Mouse (Mus musculus): ENCODE data around the gene Epha1. TPM values are rescaled to one million over a fixed set of nuclear protein-coding genes. Genes with fewer than 3 reads are reported as not detected.

Epha1 gene
- total and polyA plus RNA-seq, 2 experiments from 2014 or later, result 0.33 TPM; not detected in 1

GRCm38 (mm10) chr6:42356913-42357312, 16.2 kb downstream of the Epha1 start:
- Histone ChIP-seq H3K27me3 (ENCODE audit: control insufficient read depth, insufficient read depth, low read length) (no peaks in the 10 kb centered on the region), H3K9ac (replicated peaks; ENCODE audit: low read depth, low read length) (no peak overlapping the region), H3K4me3 (ENCODE audit: low read depth, low read length) (no peak overlapping the region), H3K36me3 (replicated peaks; ENCODE audit: control insufficient read depth, insufficient read depth, low read length) (peaks cover 73% of the 10 kb centered on the region), H3K9me3 (replicated peaks; ENCODE audit: control insufficient read depth, low read length) (no peaks in the 10 kb centered on the region), H3K4me1 (ENCODE audit: control insufficient read depth, insufficient read depth) (peaks cover 71% of the 10 kb centered on the region), H3K27ac (ENCODE audit: low read depth) (no peak overlapping the region), H3K4me2 (ENCODE audit: low read depth, low read length) (no peak overlapping the region)
- DNase-seq (ENCODE audit: low spot score) (no peak), ATAC-seq (ENCODE audit: insufficient read depth, low read depth) (no peak)
- no peak for TF ChIP-seq EP300 (IDR thresholded peaks at IDR 0.05; ENCODE audit: low read depth)
- no peak for TF ChIP-seq CTCF (IDR thresholded peaks at IDR 0.05; ENCODE audit: low read depth)
- 79% methylated on average over 5 of the region's 5 CpGs for WGBS

GRCm38 (mm10) chr6:42355794-42356600, 17.1 kb downstream of the Epha1 start:
- H3K9me3 ChIP-seq (replicated peaks; ENCODE audit: control insufficient read depth, low read length), result no peaks in the 10 kb centered on the region
- H3K9ac ChIP-seq (replicated peaks; ENCODE audit: low read depth, low read length), result no peak overlapping the region
- H3K27me3 ChIP-seq (ENCODE audit: control insufficient read depth, insufficient read depth, low read length), result no peaks in the 10 kb centered on the region
- no peak for TF ChIP-seq EP300 (IDR thresholded peaks at IDR 0.05; ENCODE audit: low read depth)
- TF ChIP-seq CTCF (IDR thresholded peaks at IDR 0.05; ENCODE audit: low read depth), result no peak
- no peak for DNase-seq (ENCODE audit: low spot score)
- no peak overlapping the region for H3K4me3 ChIP-seq (ENCODE audit: low read depth, low read length)
- no peak overlapping the region for H3K4me2 ChIP-seq (ENCODE audit: low read depth, low read length)
- WGBS, result 85% methylated on average over 13 of the region's 13 CpGs
- peaks cover 72% of the 10 kb centered on the region for H3K36me3 ChIP-seq (replicated peaks; ENCODE audit: control insufficient read depth, insufficient read depth, low read length)
- peaks cover 71% of the 10 kb centered on the region for H3K4me1 ChIP-seq (ENCODE audit: control insufficient read depth, insufficient read depth)
- no peak overlapping the region for H3K27ac ChIP-seq (ENCODE audit: low read depth)
- ATAC-seq (ENCODE audit: insufficient read depth, low read depth), result no peak

GRCm38 (mm10) chr6:42355366-42355765, 17.7 kb downstream of the Epha1 start:
- peaks cover 66% of the 10 kb centered on the region for H3K36me3 ChIP-seq (replicated peaks; ENCODE audit: control insufficient read depth, insufficient read depth, low read length)

GRCm38 (mm10) chr6:42354076-42355019, 18.7 kb downstream of the Epha1 start:
- Histone ChIP-seq H3K36me3 (replicated peaks; ENCODE audit: control insufficient read depth, insufficient read depth, low read length) (peaks cover 56% of the 10 kb centered on the region), H3K4me2 (ENCODE audit: low read depth, low read length) (peak overlapping the region; percentile 92), H3K9ac (replicated peaks; ENCODE audit: low read depth, low read length) (no peak overlapping the region; the same call in 1 of the 2 replicates), H3K4me1 (ENCODE audit: control insufficient read depth, insufficient read depth) (peaks cover 62% of the 10 kb centered on the region), H3K9me3 (replicated peaks; ENCODE audit: control insufficient read depth, low read length) (no peaks in the 10 kb centered on the region), H3K4me3 (ENCODE audit: low read depth, low read length) (peak overlapping the region; percentile 93; the same call in 1 of the 2 replicates), H3K27me3 (ENCODE audit: control insufficient read depth, insufficient read depth, low read length) (no peaks in the 10 kb centered on the region), H3K27ac (ENCODE audit: low read depth) (peak overlapping the region; percentile 97)
- no peak for TF ChIP-seq CTCF (IDR thresholded peaks at IDR 0.05; ENCODE audit: low read depth)
- TF ChIP-seq EP300 (IDR thresholded peaks at IDR 0.05; ENCODE audit: low read depth), result no peak
- 16% methylated on average over 11 of the region's 11 CpGs for WGBS
- DNase-seq (ENCODE audit: low spot score) (peak; percentile 60), ATAC-seq (ENCODE audit: insufficient read depth, low read depth) (no peak)

More at GRCm38 (mm10) chr6:42355366-42355765, 17.7 kb downstream of the Epha1 start:
- H3K27ac ChIP-seq (ENCODE audit: low read depth), result no peak overlapping the region
- peaks cover 72% of the 10 kb centered on the region for H3K4me1 ChIP-seq (ENCODE audit: control insufficient read depth, insufficient read depth)
- H3K4me3 ChIP-seq (ENCODE audit: low read depth, low read length), result no peak overlapping the region
- no peak overlapping the region for H3K4me2 ChIP-seq (ENCODE audit: low read depth, low read length)
- WGBS, result 90% methylated on average over 6 of the region's 6 CpGs
- H3K27me3 ChIP-seq (ENCODE audit: control insufficient read depth, insufficient read depth, low read length), result no peaks in the 10 kb centered on the region
- DNase-seq (ENCODE audit: low spot score), result no peak
- no peak for TF ChIP-seq EP300 (IDR thresholded peaks at IDR 0.05; ENCODE audit: low read depth)
- TF ChIP-seq CTCF (IDR thresholded peaks at IDR 0.05; ENCODE audit: low read depth), result no peak
- H3K9me3 ChIP-seq (replicated peaks; ENCODE audit: control insufficient read depth, low read length), result no peaks in the 10 kb centered on the region
- ATAC-seq (ENCODE audit: insufficient read depth, low read depth), result no peak
- H3K9ac ChIP-seq (replicated peaks; ENCODE audit: low read depth, low read length), result no peak overlapping the region

GRCm38 (mm10) chr6:42353180-42353579, 19.9 kb downstream of the Epha1 start:
- peaks cover 54% of the 10 kb centered on the region for H3K4me1 ChIP-seq (ENCODE audit: control insufficient read depth, insufficient read depth)
- 0 out of 2 replicates have a peak overlapping the region, but pooled peaks have one; percentile 15 for H3K9ac ChIP-seq (replicated peaks; ENCODE audit: low read depth, low read length)
- H3K27ac ChIP-seq (ENCODE audit: low read depth), result peak overlapping the region; percentile 97
- H3K4me3 ChIP-seq (ENCODE audit: low read depth, low read length), result peak overlapping the region; percentile 93
- TF ChIP-seq CTCF (IDR thresholded peaks at IDR 0.05; ENCODE audit: low read depth), result no peak
- no peak for TF ChIP-seq EP300 (IDR thresholded peaks at IDR 0.05; ENCODE audit: low read depth)
- H3K27me3 ChIP-seq (ENCODE audit: control insufficient read depth, insufficient read depth, low read length), result no peaks in the 10 kb centered on the region
- 38% methylated on average over 8 of the region's 8 CpGs for WGBS
- H3K36me3 ChIP-seq (replicated peaks; ENCODE audit: control insufficient read depth, insufficient read depth, low read length), result peaks cover 44% of the 10 kb centered on the region
- DNase-seq (ENCODE audit: low spot score), result no peak
- peak overlapping the region; percentile 92 for H3K4me2 ChIP-seq (ENCODE audit: low read depth, low read length)
- no peak for ATAC-seq (ENCODE audit: insufficient read depth, low read depth)
- no peaks in the 10 kb centered on the region for H3K9me3 ChIP-seq (replicated peaks; ENCODE audit: control insufficient read depth, low read length)
